Mouse (Mus musculus) cerebellum, adult 8-10 months (tissue): ENCODE results near the gene Lgsn.
A peak's percentile ranks its signal among the peaks of the same experiment; 100 is the strongest.

Source experiments
- DNase-seq: peaks from one replicate; pipeline ENCODE4 v3.0.0; 2022

Lgsn gene

GRCm38 (mm10) chr1:31176101-31176500 lies at the start of gene Lgsn:
TSS of gene Lgsn (plus strand) at chr1:31176401.
- no peak for DNase-seq

- no peak for DNase-seq
These were observed 37.8 kb upstream of the Lgsn start for GRCm38 (mm10) chr1:31138387-31138786.

- DNase-seq: no peak
These were observed 33.7 kb upstream of the Lgsn start for GRCm38 (mm10) chr1:31142288-31143094.

GRCm38 (mm10) chr1:31143571-31143970 lies 32.6 kb upstream of the Lgsn start:
- DNase-seq: no peak

- DNase-seq: no peak
These were observed 26.5 kb upstream of the Lgsn start for GRCm38 (mm10) chr1:31149671-31150070.

GRCm38 (mm10) chr1:31150546-31150945 lies 25.7 kb upstream of the Lgsn start:
- DNase-seq: no peak

- DNase-seq: no peak
These were observed 23.3 kb upstream of the Lgsn start for GRCm38 (mm10) chr1:31152799-31153426.

GRCm38 (mm10) chr1:31153793-31154349 lies 22.3 kb upstream of the Lgsn start:
- DNase-seq: peak; percentile 24

GRCm38 (mm10) chr1:31156185-31156584 lies 20.0 kb upstream of the Lgsn start:
- DNase-seq: no peak

GRCm38 (mm10) chr1:31156884-31157283 lies 19.3 kb upstream of the Lgsn start:
- DNase-seq: no peak

GRCm38 (mm10) chr1:31164527-31165189 lies 11.5 kb upstream of the Lgsn start:
- no peak for DNase-seq

- DNase-seq: no peak
These were observed 10.7 kb upstream of the Lgsn start for GRCm38 (mm10) chr1:31165326-31166121.

- DNase-seq: no peak
These were observed 800 bp upstream of the Lgsn start for GRCm38 (mm10) chr1:31175401-31175800.

GRCm38 (mm10) chr1:31178264-31178663 lies 2.1 kb downstream of the Lgsn start:
- DNase-seq: peak; percentile 4

GRCm38 (mm10) chr1:31190237-31190866 lies 14.2 kb downstream of the Lgsn start:
- DNase-seq: no peak

- no peak for DNase-seq
These were observed 19.4 kb downstream of the Lgsn start for GRCm38 (mm10) chr1:31195633-31196032.

- no peak for DNase-seq
These were observed 20.8 kb downstream of the Lgsn start for GRCm38 (mm10) chr1:31196959-31197358.

GRCm38 (mm10) chr1:31203771-31204170 lies 27.6 kb downstream of the Lgsn start:
- no peak for DNase-seq

GRCm38 (mm10) chr1:31205346-31205745 lies 29.1 kb downstream of the Lgsn start:
- no peak for DNase-seq

GRCm38 (mm10) chr1:31205770-31206169 lies 29.6 kb downstream of the Lgsn start:
- DNase-seq: no peak

- DNase-seq: peak; percentile 35
These were observed 33.9 kb downstream of the Lgsn start for GRCm38 (mm10) chr1:31210144-31210543.

- no peak for DNase-seq
These were observed 38.6 kb downstream of the Lgsn start for GRCm38 (mm10) chr1:31214831-31215230.
